ENCODE assay signal across 8 mouse cellular contexts in the genomic region with DNA sequence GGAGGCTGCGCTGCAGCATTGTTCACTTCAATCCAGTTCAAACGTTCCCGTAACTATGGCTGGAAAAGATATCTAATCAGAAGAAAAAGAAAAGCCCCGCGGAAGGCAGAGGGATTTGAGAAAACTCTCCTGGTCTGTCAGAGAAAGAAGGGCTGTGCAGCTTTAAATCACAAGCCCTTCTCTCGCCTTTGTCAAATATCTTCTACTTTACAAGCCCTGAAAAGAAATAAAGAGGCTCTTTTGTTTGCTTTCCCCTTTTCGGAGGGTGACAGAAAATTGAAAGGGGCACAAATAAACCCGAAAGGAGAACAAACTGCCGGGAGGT.
DNase-seq lines count a peak whose midpoint lies in the region; ATAC-seq and TF ChIP-seq lines count a peak whose summit lies in the region.

No protein-coding gene starts in this region.

- H3K4me2 ChIP-seq in heart, embryonic 13.5 days, result peak overlapping the region; percentile 79
- H3K4me2 ChIP-seq in liver, postnatal 0 days (ENCODE audit: low read depth, low read length), result peak overlapping the region; percentile 92

- peak overlapping the region; percentile 94 for H3K9ac ChIP-seq in heart, embryonic 13.5 days
- peak overlapping the region; percentile 78 for H3K9ac ChIP-seq in liver, postnatal 0 days (replicated peaks)

- DNase-seq in liver, postnatal 0 days, result no peak
- DNase-seq in adrenal gland, adult 18-20 months (ENCODE audit: low spot score in 2 of 2), result no peak
- DNase-seq in urinary bladder, postnatal 36 days (ENCODE audit: low spot score in 2 of 2), result no peak
- no peak for DNase-seq in gastrocnemius, postnatal 25 days

- peaks cover 82% of the 10 kb centered on the region for H3K27me3 ChIP-seq in erythroblast, embryonic 14.5 days (ENCODE audit: control insufficient read depth)
- H3K27me3 ChIP-seq in E14TG2a.4 (ENCODE audit: insufficient read depth, low read length), result peaks cover 63% of the 10 kb centered on the region
- peaks cover 10% of the 10 kb centered on the region for H3K27me3 ChIP-seq in heart, embryonic 13.5 days (replicated peaks)
- peaks cover 33% of the 10 kb centered on the region for H3K27me3 ChIP-seq in liver, postnatal 0 days (ENCODE audit: insufficient read depth, low read length)

- H3K27ac ChIP-seq in heart, embryonic 13.5 days (replicated peaks), result peak overlapping the region; percentile 79; the same call in 1 of the 2 replicates
- H3K27ac ChIP-seq in liver, postnatal 0 days (ENCODE audit: low read depth), result peak overlapping the region; percentile 92; the same call in 1 of the 2 replicates

- WGBS in heart, embryonic 13.5 days, result under 1% methylated on average over 9 of the region's 9 CpGs
- 1% methylated on average over 9 of the region's 9 CpGs for WGBS in liver, postnatal 0 days (ENCODE audit: insufficient replicate concordance)

- no peak for TF ChIP-seq CTCF in E14TG2a.4 (conservative IDR thresholded peaks at IDR 0.05; ENCODE audit: low read length)
- TF ChIP-seq CTCF in liver, postnatal 0 days (IDR thresholded peaks at IDR 0.05; ENCODE audit: low read depth), result no peak

- no peak for ATAC-seq in erythroblast, adult 5-6 weeks (replicated peaks; ENCODE audit: low FRiP score, poor library complexity, severe bottlenecking)
- ATAC-seq in heart, embryonic 13.5 days (ENCODE audit: extremely low read depth, insufficient number of reproducible peaks, low FRiP score, low TSS enrichment), result no peak
- ATAC-seq in liver, postnatal 0 days, result no peak

- H3K9me3 ChIP-seq in erythroblast, embryonic 14.5 days (ENCODE audit: control insufficient read depth, low read length), result peaks cover 10% of the 10 kb centered on the region; the same call in 1 of the 2 replicates
- no peaks in the 10 kb centered on the region for H3K9me3 ChIP-seq in E14TG2a.4 (ENCODE audit: low read length)
- H3K9me3 ChIP-seq in heart, embryonic 13.5 days, result no peaks in the 10 kb centered on the region
- H3K9me3 ChIP-seq in liver, postnatal 0 days (ENCODE audit: low read length), result no peaks in the 10 kb centered on the region

- H3K4me3 ChIP-seq in erythroblast, embryonic 14.5 days (replicated peaks), result peak overlapping the region; percentile 59
- peak overlapping the region; percentile 91 for H3K4me3 ChIP-seq in E14TG2a.4 (replicated peaks; ENCODE audit: low read length)
- peak overlapping the region; percentile 89 for H3K4me3 ChIP-seq in heart, embryonic 13.5 days
- H3K4me3 ChIP-seq in liver, postnatal 0 days (ENCODE audit: low read depth, low read length), result peak overlapping the region; percentile 78

- H3K4me1 ChIP-seq in erythroblast, embryonic 14.5 days (ENCODE audit: control insufficient read depth), result peaks cover 25% of the 10 kb centered on the region
- H3K4me1 ChIP-seq in E14TG2a.4 (replicated peaks; ENCODE audit: low read depth, low read length), result peaks cover 28% of the 10 kb centered on the region
- H3K4me1 ChIP-seq in heart, embryonic 13.5 days, result peaks cover 30% of the 10 kb centered on the region
- peaks cover 7% of the 10 kb centered on the region for H3K4me1 ChIP-seq in liver, postnatal 0 days (ENCODE audit: insufficient read depth)

- no peaks in the 10 kb centered on the region for H3K36me3 ChIP-seq in erythroblast, embryonic 14.5 days (ENCODE audit: control insufficient read depth)
- no peaks in the 10 kb centered on the region for H3K36me3 ChIP-seq in E14TG2a.4 (ENCODE audit: insufficient read depth, low read length)
- no peaks in the 10 kb centered on the region for H3K36me3 ChIP-seq in heart, embryonic 13.5 days
- H3K36me3 ChIP-seq in liver, postnatal 0 days (replicated peaks; ENCODE audit: insufficient read depth, low read length), result no peaks in the 10 kb centered on the region

- TF ChIP-seq EP300 in liver, postnatal 0 days (IDR thresholded peaks at IDR 0.05; ENCODE audit: low read depth), result no peak
